Mouse (Mus musculus) common myeloid progenitor, adult 5-6 weeks (primary cell): ENCODE data around the gene Mum1. TPM values are rescaled to one million over a fixed set of nuclear protein-coding genes. Genes with fewer than 3 reads are reported as not detected.
A peak's percentile ranks its signal among the peaks of the same experiment; 100 is the strongest.

Experiments used
- ATAC-seq: replicated peaks from 2 replicates; pipeline ENCODE4 v1.8.0; 2016; ENCODE audit warnings: low read depth, mild to moderate bottlenecking, moderate TSS enrichment, inconsistent platforms; ENCODE audit not compliant: poor library complexity, severe bottlenecking
- total RNA-seq: library from RNA; stranded (forward); fragments of 200-1000, 187-1606 nt; gene quantifications from 2 replicates; pipeline ENCODE4 v1.2.3, GENCODE M21; 2017

Gene Mum1
- total RNA-seq, 1 experiment from 2014 or later = 41.9 TPM

- peak; percentile 48 for ATAC-seq
Measured at GRCm38 (mm10) chr10:80264341-80265148, 38.3 kb downstream of the Mum1 start.

GRCm38 (mm10) chr10:80265149-80265486, 38.9 kb downstream of the Mum1 start:
- no peak for ATAC-seq

- ATAC-seq = peak; percentile 42
Measured at GRCm38 (mm10) chr10:80270099-80270498, 43.9 kb downstream of the Mum1 start.

GRCm38 (mm10) chr10:80270734-80271181, 44.5 kb downstream of the Mum1 start:
- ATAC-seq = peak; percentile 34; the same call in 1 of the 2 replicates

GRCm38 (mm10) chr10:80271186-80271843, 45.1 kb downstream of the Mum1 start:
- peak; percentile 46 for ATAC-seq

- no peak for ATAC-seq
Measured at GRCm38 (mm10) chr10:80271870-80272585, 45.8 kb downstream of the Mum1 start.

GRCm38 (mm10) chr10:80273847-80274246, 47.6 kb downstream of the Mum1 start:
- no peak for ATAC-seq

GRCm38 (mm10) chr10:80276238-80276637, 50.0 kb downstream of the Mum1 start:
- ATAC-seq = no peak

- no peak for ATAC-seq
Measured at GRCm38 (mm10) chr10:80278390-80278789, 52.2 kb downstream of the Mum1 start.

GRCm38 (mm10) chr10:80279273-80279672, 53.0 kb downstream of the Mum1 start:
- no peak for ATAC-seq

GRCm38 (mm10) chr10:80281304-80281703, 55.1 kb downstream of the Mum1 start:
- ATAC-seq = no peak

GRCm38 (mm10) chr10:80281921-80282371, 55.7 kb downstream of the Mum1 start:
- peak; percentile 36 for ATAC-seq

GRCm38 (mm10) chr10:80282481-80283441, 56.5 kb downstream of the Mum1 start:
- ATAC-seq = no peak

- ATAC-seq = no peak
Measured at GRCm38 (mm10) chr10:80285222-80286070, 59.2 kb downstream of the Mum1 start.

GRCm38 (mm10) chr10:80288097-80288496, 61.9 kb downstream of the Mum1 start:
- no peak for ATAC-seq

GRCm38 (mm10) chr10:80288657-80289056, 62.4 kb downstream of the Mum1 start:
- no peak for ATAC-seq

- peak; percentile 88 for ATAC-seq
Measured at GRCm38 (mm10) chr10:80292251-80293146, 66.3 kb downstream of the Mum1 start, which contains the start of gene Rps15. Rps15 (plus strand) TSS chr10:80292453.

- ATAC-seq = no peak
Measured at GRCm38 (mm10) chr10:80293325-80293724, 67.1 kb downstream of the Mum1 start.
